Mouse (Mus musculus): ENCODE results near the gene Il7r.

DNA sequence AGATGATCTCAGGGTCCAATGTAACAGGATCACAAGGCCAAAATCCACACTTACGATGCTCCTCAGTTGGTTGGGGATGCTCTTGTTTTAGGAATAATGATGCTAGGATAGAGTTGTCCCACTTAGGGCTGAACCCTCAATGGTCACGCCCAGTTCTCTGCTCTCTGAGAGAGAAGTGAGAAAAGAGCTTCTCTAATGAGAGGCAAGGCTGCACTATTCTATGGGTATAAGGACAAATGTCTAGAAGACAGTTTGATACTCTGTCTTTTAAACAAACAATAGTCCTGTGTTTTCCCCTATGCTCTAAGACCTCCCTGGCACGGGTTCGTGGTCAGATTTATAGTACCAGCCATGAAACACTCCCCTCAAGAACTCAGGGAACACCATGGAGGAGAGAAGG is at the start of gene Il7r:
- no peak for TF ChIP-seq CTCF (IDR thresholded peaks at IDR 0.05; ENCODE audit: low read depth, low read length)
- no peak for TF ChIP-seq POLR2A (IDR thresholded peaks at IDR 0.05; ENCODE audit: extremely low read depth, insufficient read depth, low read length)

Measured in liver, adult 2 months (tissue).